Mouse (Mus musculus) liver, embryonic 16.5 days (tissue): ENCODE measurements around the gene Sdhb. TPM values are rescaled to one million over a fixed set of nuclear protein-coding genes. Genes with fewer than 3 reads are reported as not detected.
A peak's percentile ranks its signal among the peaks of the same experiment; 100 is the strongest.

Experiments used
- ATAC-seq: fragments of 200-750 bp; cut with Nextera tagmentation; 2 replicates; pipeline ENCODE4 v1.8.0; 2017; ENCODE audit warnings: low read depth, mild to moderate bottlenecking, moderate number of reproducible peaks, moderate library complexity
- H3K27ac ChIP-seq: fragments of 300-500 bp; sonication (generic); 2 replicates; pipeline ENCODE4 v1.5.1; 2014; ENCODE audit warnings: mild to moderate bottlenecking, low read length
- H3K27me3 ChIP-seq: fragments of 300-500 bp; sonication (generic); 2 replicates; pipeline ENCODE4 v1.6.1; 2014; ENCODE audit warnings: low read depth, low read length, mixed read lengths; ENCODE audit not compliant: control insufficient read depth, insufficient read depth
- H3K36me3 ChIP-seq: fragments of 300-500 bp; sonication (generic); 2 replicates; pipeline ENCODE4 v1.6.1; 2014; ENCODE audit warnings: mild to moderate bottlenecking; ENCODE audit not compliant: control insufficient read depth, insufficient read depth
- H3K4me1 ChIP-seq: fragments of 300-500 bp; sonication (generic); 2 replicates; pipeline ENCODE4 v1.6.1; 2014; ENCODE audit warnings: low read depth, low read length, mixed read lengths; ENCODE audit not compliant: control insufficient read depth
- H3K4me2 ChIP-seq: fragments of 300-500 bp; sonication (generic); 2 replicates; pipeline ENCODE4 v1.6.1; 2014; ENCODE audit warnings: low read depth, low read length, mixed read lengths
- H3K4me3 ChIP-seq: fragments of 300-500 bp; sonication (generic); 2 replicates; pipeline ENCODE4 v1.5.1; 2014; ENCODE audit warnings: low read depth, mild to moderate bottlenecking, low read length
- H3K9ac ChIP-seq: fragments of 300-500 bp; sonication (generic); 2 replicates; pipeline ENCODE4 v1.6.1; 2014; ENCODE audit warnings: low read depth, low read length
- H3K9me3 ChIP-seq: fragments of 300-500 bp; sonication (generic); replicated peaks from 2 replicates; pipeline ENCODE4 v1.6.1; 2016; ENCODE audit warnings: low read length; ENCODE audit not compliant: control insufficient read depth
- WGBS: fragments of 180-500 bp; shearing (Covaris S2); extraction: QIAGEN DNeasy Blood & Tissue Kit; methylation state at CpG from one replicate; pipeline ENCODE4 v1.1.7; 2014; ENCODE audit not compliant: insufficient replicate concordance; 5-methylcytosine and 5-hydroxymethylcytosine counted together
- polyA plus RNA-seq: library from polyadenylated mRNA; unstranded; fragments of >200 nt; fragmentation: Nextera tagmentation; extraction: Ambion mirVana; gene quantifications from 2 replicates; pipeline ENCODE4 v1.2.1, GENCODE M21; 2015

Gene Sdhb
- 190 and 193 TPM in 2 replicates for polyA plus RNA-seq

- peaks cover 30% of the 10 kb centered on the region for H3K4me1 ChIP-seq
- 3% methylated on average over 37 of the region's 37 CpGs for WGBS
- ATAC-seq, result peak; percentile 98
Observed at GRCm38 (mm10) chr4:140960781-140961466, at the start of gene Sdhb. TSS of gene Sdhb (plus strand) at chr4:140961203.

GRCm38 (mm10) chr4:140911416-140911815 is 49.6 kb upstream of the Sdhb start:
- H3K4me2 ChIP-seq, result no peak overlapping the region
- 68% methylated on average over 9 of the region's 9 CpGs for WGBS
- ATAC-seq, result no peak
- no peak overlapping the region for H3K9ac ChIP-seq
- H3K27me3 ChIP-seq, result peaks cover 5% of the 10 kb centered on the region
- H3K27ac ChIP-seq, result no peak overlapping the region
- no peaks in the 10 kb centered on the region for H3K36me3 ChIP-seq
- H3K4me1 ChIP-seq, result peaks cover 7% of the 10 kb centered on the region; the same call in 1 of the 2 replicates
- no peaks in the 10 kb centered on the region for H3K9me3 ChIP-seq
- H3K4me3 ChIP-seq, result no peak overlapping the region

More at GRCm38 (mm10) chr4:140960781-140961466, at the start of gene Sdhb:
- peaks cover 10% of the 10 kb centered on the region for H3K27me3 ChIP-seq
- H3K4me2 ChIP-seq, result peak within 1 kb of the TSS; percentile 89
- peak within 1 kb of the TSS; percentile 71 for H3K4me3 ChIP-seq
- peak within 1 kb of the TSS; percentile 72 for H3K9ac ChIP-seq
- H3K27ac ChIP-seq, result peak within 1 kb of the TSS; percentile 62
- no peaks in the 10 kb centered on the region for H3K36me3 ChIP-seq
- H3K9me3 ChIP-seq, result no peaks in the 10 kb centered on the region

- WGBS, result 58% methylated on average over 10 of the region's 10 CpGs
- Histone ChIP-seq H3K9me3 (no peaks in the 10 kb centered on the region), H3K27ac (no peak overlapping the region), H3K36me3 (no peaks in the 10 kb centered on the region), H3K27me3 (no peaks in the 10 kb centered on the region; the same call in 1 of the 2 replicates), H3K4me3 (no peak overlapping the region), H3K4me1 (peaks cover 6% of the 10 kb centered on the region; the same call in 1 of the 2 replicates), H3K9ac (no peak overlapping the region), H3K4me2 (no peak overlapping the region)
- no peak for ATAC-seq
Observed at GRCm38 (mm10) chr4:140912271-140912833, 48.7 kb upstream of the Sdhb start.

GRCm38 (mm10) chr4:140913565-140913964 is 47.4 kb upstream of the Sdhb start:
- WGBS, result 78% methylated on average over 9 of the region's 9 CpGs

GRCm38 (mm10) chr4:140914731-140915131 is 46.3 kb upstream of the Sdhb start:
- no peaks in the 10 kb centered on the region for H3K36me3 ChIP-seq
- no peaks in the 10 kb centered on the region for H3K9me3 ChIP-seq
- H3K9ac ChIP-seq, result no peak overlapping the region
- H3K4me1 ChIP-seq, result no peaks in the 10 kb centered on the region; the same call in 1 of the 2 replicates
- H3K27me3 ChIP-seq, result no peaks in the 10 kb centered on the region
- WGBS, result 58% methylated on average over 6 of the region's 6 CpGs
- H3K4me2 ChIP-seq, result no peak overlapping the region
- H3K4me3 ChIP-seq, result no peak overlapping the region
- no peak for ATAC-seq
- no peak overlapping the region for H3K27ac ChIP-seq

More at GRCm38 (mm10) chr4:140913565-140913964, 47.4 kb upstream of the Sdhb start:
- no peaks in the 10 kb centered on the region for H3K27me3 ChIP-seq
- no peak overlapping the region for H3K4me3 ChIP-seq
- no peaks in the 10 kb centered on the region for H3K36me3 ChIP-seq
- no peak overlapping the region for H3K27ac ChIP-seq
- H3K4me2 ChIP-seq, result no peak overlapping the region
- ATAC-seq, result no peak
- peaks cover 2% of the 10 kb centered on the region; the same call in 1 of the 2 replicates for H3K4me1 ChIP-seq
- H3K9me3 ChIP-seq, result no peaks in the 10 kb centered on the region
- no peak overlapping the region for H3K9ac ChIP-seq

- Histone ChIP-seq H3K36me3 (no peaks in the 10 kb centered on the region), H3K9ac (no peak overlapping the region), H3K9me3 (no peaks in the 10 kb centered on the region), H3K27ac (no peak overlapping the region), H3K4me3 (no peak overlapping the region), H3K4me1 (no peaks in the 10 kb centered on the region; the same call in 1 of the 2 replicates), H3K4me2 (no peak overlapping the region), H3K27me3 (no peaks in the 10 kb centered on the region)
- no peak for ATAC-seq
- WGBS, result 65% methylated on average over 3 of the region's 3 CpGs
Observed at GRCm38 (mm10) chr4:140915235-140915634, 45.8 kb upstream of the Sdhb start.

GRCm38 (mm10) chr4:140916296-140916695 is 44.7 kb upstream of the Sdhb start:
- Histone ChIP-seq H3K9me3 (no peaks in the 10 kb centered on the region), H3K27ac (no peak overlapping the region), H3K4me1 (no peaks in the 10 kb centered on the region; the same call in 1 of the 2 replicates), H3K9ac (no peak overlapping the region), H3K4me3 (no peak overlapping the region), H3K27me3 (no peaks in the 10 kb centered on the region), H3K36me3 (no peaks in the 10 kb centered on the region), H3K4me2 (no peak overlapping the region)
- ATAC-seq, result no peak
- 68% methylated on average over 5 of the region's 5 CpGs for WGBS

- Histone ChIP-seq H3K9me3 (no peaks in the 10 kb centered on the region), H3K36me3 (no peaks in the 10 kb centered on the region), H3K27me3 (no peaks in the 10 kb centered on the region), H3K4me3 (no peak overlapping the region), H3K9ac (no peak overlapping the region), H3K4me1 (no peaks in the 10 kb centered on the region; the same call in 1 of the 2 replicates), H3K4me2 (no peak overlapping the region), H3K27ac (no peak overlapping the region)
- 72% methylated on average over 9 of the region's 9 CpGs for WGBS
- ATAC-seq, result no peak
Observed at GRCm38 (mm10) chr4:140917451-140917850, 43.6 kb upstream of the Sdhb start.
